Mouse (Mus musculus) adrenal gland, postnatal 10 days (tissue): Measurements from ENCODE around the gene Faf1. TPM values are rescaled to one million over a fixed set of nuclear protein-coding genes. Genes with fewer than 3 reads are reported as not detected.

Experiments used
- DNase-seq: peaks from one replicate; pipeline ENCODE4 v3.0.0; 2021; ENCODE audit warnings: mixed read lengths
- total RNA-seq, 2 experiments: library from RNA; stranded (reverse); gene quantifications; 2 replicates each; pipeline ENCODE4 v1.2.3; 2021

Gene Faf1
- total RNA-seq, 2 experiments from 2014 or later = 25.0 to 29.5 TPM

DNA sequence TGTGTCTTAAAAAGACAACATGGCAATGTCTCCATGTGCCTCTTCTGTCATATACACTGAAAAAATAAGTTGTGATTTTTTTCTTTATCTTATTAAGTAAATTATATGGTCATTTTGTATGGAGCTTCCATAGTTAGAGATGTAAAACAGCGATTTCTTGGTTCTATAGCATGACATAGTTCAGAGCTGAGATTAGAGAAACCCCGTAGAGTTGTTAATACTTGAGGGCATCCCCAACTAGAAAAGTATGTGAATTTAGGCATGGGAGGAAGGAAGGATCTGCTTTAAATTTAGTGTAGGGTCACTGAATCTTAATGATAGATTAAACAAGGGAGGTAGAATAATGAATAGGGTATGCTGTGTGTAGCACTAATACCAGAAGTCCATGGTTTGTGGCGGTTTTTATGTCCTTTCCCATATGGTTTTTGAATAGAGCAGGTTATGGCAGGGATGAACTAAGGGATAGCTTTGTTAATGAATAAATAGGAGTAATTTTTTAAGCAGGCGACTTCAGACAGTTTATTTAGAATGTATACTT is 106.3 kb downstream of the Faf1 start:
- no peak for DNase-seq

DNA sequence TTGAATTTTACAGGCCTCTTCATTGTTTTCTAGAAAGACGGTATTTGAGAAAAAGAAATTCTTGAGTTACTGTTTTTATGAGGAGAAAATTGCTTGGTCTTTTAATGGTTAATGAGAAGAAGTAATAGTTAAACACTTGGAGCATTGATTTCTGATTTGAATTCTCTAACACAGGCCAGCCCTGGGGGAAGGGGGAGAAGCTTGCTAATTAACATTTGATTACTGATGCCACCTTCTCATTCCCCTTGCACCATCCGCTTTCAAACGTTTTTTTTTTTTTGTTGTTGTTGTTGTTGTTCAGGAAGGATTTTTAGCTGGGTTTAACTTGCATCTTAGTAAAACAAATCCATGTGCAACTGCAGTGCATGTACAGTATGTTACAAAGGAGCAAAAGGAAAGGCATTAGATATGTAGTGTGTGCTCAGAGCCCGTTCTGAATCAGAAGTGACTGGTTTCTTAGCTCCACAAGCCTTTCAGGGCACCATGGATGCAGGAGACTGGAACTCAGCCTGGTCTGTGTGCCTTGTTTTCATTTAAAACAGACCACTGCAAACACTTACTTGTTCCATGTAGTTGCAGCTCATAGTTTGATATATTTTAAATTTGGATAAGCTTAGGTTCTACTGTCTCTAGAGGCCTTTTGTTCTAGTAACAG is 113.1 kb downstream of the Faf1 start:
- DNase-seq = no peak

DNA sequence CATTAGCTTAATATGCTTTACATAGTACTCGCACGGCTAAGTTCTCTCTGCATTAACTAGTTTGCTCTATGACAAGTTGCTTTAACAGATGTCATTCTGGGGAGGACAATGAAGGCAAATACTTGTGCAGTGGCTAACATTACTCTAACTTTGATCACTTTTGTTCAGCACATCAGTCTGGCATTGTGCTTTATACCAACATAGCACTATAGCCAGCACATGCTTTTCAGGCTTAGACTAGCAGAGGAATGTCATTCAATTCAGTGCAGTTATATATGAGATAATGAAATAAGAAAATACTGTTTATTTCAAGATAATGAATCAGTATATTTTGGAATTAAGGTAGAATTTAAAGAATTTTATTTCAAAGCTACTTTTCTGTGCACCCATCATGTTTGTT is 115.9 kb downstream of the Faf1 start:
- no peak for DNase-seq

DNA sequence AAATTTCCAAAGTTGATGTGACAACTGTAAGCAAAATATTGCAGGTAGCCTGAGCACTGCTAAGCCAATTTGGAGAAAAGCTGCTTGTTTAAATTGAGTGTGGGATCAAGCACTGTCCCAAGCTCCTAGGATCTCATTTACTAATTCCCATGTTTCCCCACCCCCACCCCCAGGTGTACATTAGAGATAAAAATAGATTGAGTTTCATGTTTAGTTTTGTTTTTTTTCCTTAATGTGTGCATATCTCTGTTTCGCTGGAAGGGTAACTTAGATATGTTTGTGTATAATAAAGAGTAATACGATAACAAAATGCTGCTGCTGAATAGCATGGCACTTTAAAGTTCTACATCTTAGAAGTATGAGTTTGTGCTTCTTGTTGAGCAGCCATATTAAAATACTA is 116.7 kb downstream of the Faf1 start:
- DNase-seq = no peak

DNA sequence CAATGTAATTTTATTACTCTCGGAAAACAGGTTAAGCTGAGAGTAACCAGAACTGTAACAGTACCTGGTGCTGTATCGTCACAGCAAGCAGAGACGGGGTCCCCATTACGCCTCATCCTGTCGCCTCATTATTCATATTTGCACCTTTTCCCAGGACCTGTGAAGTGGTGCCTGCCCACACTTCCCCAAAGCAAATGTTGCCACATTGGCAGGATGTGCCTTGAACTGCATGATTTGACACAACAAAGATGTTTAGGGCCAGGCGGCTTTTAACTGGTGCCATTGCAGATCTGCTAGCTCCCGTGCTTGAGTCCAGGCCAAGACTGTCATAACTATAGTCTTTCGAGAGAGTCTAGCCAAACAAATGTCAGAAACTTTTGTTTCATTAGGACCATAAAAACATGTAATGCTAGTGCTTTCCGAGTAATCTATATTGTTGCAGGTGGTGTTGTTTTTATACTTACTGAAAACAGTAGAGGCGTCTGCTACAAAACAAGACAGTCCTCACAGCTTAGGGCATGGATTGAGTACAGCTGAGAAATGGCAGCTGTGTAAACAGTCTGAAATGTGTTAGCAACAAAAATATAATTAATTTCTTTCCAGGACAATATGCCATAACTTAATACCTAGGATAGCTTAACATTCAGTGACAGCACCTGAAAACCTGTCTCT is 121.3 kb downstream of the Faf1 start:
- DNase-seq = peak; percentile 2

DNA sequence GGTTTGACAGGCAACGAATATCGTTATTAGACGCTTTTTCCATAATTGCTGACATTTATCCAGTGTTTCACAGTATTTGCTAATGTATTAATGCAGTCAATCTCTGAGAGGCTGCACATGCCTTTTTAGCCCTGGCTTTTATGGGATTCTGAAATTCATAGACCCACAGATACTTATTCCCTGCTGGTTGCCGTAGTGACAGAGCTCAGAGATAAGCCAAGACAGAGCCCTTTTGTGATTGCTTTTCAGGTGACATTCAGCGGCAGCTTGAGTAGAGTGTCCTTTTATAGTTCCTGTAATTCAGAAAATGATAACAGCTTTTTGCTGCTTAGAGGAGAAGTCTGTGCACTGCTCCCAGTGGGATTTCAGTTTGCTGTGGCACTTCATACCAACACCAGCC is 130.0 kb downstream of the Faf1 start:
- no peak for DNase-seq

DNA sequence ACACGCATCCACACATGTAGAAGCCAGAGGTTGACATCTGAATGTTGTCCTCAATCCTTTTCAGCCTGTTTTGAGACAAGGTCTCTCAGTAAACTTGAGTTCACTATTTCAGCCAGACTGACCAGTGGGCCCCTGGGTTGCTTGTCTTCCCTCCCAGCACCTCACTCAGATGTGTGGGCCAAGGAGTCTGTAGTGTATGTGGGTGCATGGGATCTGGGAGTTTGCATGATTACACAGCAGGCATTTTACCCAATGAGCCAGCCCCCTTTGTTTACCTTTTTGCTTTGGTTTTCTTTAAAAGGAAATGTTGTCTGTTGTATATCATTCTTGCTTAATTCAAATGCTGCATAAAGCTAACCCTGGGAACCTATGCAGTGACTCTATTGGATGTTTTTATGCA is 138.8 kb downstream of the Faf1 start:
- DNase-seq = no peak

DNA sequence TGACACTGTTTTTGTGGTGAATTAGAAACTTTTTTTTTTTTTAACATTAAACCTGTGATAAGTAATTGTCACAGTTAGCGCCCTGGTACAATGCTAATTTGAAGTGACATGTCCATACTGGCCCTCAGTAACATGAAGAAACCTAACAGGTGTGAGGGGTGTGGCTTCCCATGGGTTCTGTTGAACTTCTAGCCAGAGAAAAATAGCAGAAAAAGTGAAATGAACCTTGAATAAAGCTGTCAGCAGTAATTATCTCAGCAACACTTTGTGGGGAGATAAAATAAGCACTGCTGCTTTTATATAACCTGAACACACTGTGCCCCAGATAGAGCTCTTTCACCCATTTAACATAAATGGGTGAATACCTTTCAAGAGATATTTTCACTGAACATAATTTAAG is 139.2 kb downstream of the Faf1 start:
- no peak for DNase-seq

DNA sequence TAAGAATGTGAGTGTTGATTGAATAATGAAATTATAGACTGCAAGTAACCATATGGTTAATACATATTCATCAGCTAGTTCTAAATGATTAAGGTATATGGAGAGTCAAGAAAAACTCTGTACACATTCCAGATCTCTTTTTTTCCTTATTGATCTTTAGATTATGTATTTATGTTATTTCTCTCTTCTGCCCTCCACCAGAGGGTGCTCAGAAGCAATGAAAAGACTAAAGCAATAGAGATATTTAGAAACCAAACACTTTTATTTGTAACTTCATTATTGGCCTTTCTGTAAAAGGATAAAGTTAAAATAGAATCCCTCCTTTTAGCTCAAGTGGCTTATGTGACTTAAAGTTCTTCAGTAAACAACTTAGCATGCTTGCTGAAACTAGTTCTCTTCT is 143.1 kb downstream of the Faf1 start:
- no peak for DNase-seq

DNA sequence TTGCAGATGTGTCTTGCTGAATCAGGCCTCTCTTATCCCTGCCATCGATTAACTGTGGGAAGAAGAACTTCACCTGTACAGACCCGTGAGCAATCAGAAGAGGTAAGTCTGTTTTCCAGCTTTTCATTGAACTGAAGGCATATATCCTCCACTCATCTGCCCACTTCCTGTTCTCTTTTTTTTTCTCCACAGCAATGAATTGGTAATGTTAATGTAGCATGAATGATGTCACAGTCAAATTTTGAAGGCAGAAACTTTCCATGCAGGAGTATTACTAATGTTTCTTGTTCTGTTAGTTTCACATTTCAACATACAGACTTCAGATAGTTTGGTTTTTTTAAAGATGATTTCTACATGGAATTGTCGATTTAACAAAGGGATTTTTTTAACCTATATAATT is 153.4 kb downstream of the Faf1 start:
- no peak for DNase-seq

DNA sequence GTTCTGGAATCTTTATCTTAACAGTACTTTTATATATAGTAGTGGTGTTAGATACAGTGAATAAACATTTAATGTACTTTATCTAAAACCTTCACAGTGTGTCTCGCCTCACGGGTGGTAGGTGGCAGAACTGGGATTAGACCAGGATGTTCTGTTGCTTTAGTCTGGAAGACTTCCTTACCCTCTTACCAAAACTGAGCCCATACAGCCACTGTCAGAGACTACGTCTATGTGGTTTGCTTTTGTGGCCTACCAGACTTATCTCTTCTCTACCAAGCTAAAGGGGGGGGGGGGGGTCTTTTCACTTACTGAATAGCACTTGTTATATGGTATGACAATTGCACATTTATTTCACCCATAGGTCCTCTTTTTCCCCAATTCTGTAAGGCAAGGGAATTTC is 181.5 kb downstream of the Faf1 start:
- no peak for DNase-seq

DNA sequence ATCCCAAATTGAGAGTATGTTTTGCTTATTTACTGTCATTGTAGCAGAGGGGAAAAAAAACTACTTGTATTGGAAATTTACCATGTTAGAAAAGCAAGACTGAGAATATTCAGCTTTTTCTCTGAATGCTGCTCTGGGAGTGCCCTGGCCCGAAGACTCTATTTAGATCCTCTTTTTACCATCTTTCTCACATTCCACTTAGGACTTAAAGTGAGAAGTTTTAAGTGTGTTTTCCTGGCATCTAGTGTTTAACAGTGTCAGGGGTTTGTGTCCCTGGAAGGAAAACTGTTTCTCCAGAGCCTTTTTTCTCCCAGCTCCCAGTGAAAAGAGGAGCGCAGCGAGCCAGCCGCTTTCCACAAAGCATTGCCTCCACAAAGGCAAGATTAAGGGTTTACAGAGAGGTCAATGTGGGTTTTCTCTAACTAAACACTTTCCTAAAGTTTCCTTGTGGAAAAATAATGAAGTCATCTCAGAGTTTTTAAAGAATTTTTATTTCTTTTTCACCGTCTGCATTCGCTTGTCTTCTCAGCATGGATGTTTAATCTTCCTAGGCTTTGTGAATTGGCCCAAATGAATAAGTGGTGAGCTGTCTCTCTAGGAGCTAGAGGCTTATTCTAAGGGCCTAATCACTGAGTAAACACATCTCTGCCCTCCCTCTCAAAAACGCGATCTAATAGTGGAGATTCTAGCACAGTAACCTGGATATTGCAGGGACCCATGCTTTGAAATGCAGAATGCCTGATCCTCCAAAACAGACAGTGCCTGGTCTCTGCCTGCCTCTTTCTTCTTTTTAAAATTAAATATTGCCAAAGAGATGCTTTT is 182.4 kb downstream of the Faf1 start:
- DNase-seq = no peak

DNA sequence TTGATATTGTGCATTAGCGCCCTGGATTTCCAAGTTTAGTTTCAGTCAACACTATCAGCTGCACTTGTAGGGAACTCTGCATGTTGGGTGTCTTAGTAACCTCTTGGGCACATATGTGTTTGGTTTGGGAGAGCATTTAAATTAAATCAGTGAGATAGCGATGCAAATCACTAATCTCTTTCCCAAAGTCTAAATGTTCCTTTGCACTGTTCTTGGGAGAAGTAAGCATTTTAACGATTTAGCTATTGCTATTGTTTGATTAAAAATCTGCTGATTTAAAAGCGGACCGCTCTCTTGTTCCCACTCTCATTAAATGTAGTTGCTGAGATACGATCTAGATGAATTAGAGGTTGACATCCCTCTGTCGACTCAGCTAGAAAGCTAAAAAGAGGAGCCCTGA is 183.0 kb downstream of the Faf1 start:
- no peak for DNase-seq

DNA sequence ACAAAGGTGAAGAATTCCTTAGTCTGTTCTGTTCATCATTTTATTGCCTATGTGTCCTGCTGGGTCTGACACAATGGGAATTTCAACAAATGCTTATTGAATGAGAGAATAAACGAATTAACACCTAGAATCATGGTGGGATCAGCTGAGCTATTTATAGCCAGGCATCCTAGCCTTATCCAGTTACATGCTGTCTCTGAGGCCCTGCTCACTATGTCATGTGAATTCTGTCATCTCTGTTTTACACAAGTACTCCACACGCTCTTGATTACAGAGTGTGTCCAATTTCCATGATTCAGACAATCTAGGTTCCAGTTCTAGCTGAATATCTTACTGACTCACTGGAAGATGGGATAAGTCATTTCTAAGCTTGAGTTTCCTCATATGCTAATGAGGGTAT is 183.9 kb downstream of the Faf1 start:
- no peak for DNase-seq

DNA sequence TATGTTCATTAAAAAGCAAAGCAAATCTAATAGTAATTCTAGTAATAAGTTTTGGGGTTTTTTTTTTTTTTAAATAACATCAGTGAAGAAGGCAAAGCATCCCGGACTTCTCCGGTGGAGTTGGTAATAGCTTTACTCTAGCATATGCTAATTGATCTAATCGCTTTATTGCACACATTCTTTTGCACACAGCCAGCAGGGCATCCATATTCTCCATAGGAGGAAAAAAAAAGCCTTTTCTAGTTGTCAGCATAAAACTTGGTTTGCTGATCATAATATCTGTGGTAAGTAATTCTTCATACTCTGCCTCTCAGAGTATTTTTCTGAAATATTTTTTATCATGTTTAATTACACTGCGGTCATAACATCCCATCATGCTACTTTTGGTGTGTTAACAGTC is 185.9 kb downstream of the Faf1 start:
- DNase-seq = no peak

DNA sequence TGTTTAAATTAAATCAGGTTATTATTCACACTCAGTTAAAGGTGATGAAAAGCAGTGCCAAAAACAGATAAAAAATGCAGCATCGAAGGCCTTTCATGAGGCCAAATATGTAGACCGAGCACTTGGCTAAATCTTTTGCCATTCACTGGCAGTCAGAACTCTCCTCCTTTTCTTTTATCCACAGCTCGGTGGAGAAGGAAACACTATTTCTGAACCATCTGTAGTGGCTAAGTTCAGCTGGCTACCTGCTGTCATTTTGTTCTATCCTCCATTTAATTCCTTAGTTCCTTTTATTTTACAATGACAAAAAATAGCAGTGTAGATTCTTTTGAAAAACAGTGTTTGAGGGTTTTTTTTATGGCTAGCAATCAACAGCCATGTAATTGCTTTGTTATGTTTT is 186.6 kb downstream of the Faf1 start:
- DNase-seq = no peak

DNA sequence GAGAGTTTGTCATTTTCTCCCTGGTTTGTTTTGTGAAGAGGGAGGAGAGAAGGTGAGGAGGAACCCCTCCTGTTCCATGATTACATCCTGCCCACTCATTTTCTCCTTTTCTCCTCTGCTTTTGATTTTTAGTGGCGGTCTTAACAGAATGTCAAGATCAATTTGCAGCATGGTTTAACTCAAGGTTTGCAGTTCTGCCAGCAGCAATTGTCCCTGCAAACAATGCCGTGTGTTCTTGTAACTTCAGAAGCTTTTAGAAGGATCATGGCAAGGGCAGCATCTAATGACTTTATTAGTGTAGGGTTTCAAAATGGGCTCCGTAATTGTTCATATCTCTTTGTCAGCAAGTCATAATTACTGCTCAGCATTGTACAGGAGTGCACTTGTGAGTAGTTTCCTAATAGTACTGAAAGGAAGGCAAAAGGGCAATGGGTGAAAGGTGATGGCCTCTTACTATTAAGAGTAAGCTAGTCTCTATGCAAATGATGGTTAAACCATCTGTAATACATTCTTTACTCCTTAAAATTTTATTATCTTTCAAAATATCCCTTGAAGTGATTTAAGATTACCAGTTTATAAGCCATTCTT is 192.6 kb downstream of the Faf1 start:
- DNase-seq = no peak

DNA sequence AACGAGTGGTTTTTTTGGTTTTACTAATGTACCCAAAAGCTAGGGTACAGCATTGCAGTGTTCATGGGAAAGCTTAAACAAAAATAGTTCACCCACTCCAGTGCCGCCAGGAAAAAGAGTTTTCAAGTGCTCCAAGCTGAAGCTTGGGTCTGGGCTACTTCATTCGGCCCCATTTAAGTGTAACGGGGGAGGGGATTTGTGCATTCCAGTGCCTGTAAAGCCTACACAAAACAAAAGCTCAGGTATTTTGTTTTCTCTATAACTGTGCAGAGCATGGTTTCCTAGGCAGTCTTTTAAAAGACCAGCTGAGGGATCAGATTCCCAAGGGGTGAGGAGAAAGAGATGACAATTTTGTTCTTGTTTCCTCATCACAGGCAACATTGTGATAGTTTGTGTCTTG is 207.9 kb downstream of the Faf1 start:
- DNase-seq = no peak

DNA sequence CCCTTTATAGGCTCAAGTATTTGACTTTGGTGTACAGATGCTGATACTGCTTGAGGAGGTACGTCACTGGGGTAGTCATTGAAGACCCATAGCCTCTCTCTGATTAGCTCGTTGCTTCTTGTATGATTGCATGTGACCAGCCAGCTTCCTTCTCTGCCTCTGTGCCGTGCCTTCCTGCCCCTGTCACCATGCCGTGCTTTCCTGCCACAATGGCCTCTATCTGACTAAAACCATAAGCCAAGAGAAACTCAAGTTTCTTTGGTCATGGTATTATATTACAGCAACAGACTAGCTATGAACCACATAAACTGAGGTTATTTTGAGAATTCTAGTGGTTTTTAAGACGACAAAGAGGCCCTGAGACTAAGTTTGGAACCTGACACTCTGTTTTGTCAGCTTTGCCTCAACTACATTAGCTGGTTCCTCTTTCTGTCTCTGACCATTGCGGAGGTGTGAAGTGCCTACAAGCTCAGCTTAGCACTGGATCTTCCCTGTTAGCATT is 211.5 kb downstream of the Faf1 start:
- DNase-seq = no peak

DNA sequence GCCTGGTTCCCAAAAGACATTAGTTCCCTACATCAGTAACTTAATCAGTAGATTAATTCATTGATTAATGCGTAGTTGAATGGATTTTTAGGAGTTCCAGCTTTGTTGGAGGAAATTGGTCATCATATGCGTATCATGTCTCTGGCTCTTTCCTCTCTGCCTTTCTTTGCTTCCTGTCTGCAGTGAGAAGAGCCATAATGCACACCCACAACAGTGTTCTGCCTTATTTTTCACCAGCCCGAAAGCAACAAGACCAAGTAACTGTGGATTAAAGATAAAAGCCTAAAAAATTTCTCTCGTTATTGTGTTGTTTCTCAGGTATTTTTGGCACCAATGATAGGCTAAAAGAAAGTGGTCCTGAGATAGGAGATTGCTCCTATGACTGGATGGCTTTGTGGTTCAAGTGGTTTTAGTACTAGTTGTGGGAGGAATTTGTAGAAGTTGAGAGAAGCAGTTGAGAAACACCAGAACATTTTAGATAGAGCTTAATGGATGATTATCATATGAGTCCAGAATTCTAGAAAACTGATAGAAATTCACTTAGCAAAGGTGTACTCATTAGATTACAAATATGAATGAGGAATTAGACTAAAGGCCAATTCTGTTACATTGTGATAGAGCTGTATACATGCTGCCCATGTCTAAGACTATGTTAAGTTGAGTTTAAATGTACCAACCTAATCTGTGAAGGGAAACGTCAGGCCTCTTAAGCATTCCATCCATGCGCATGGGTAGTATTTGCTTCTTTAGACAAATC is 221.6 kb downstream of the Faf1 start:
- no peak for DNase-seq

DNA sequence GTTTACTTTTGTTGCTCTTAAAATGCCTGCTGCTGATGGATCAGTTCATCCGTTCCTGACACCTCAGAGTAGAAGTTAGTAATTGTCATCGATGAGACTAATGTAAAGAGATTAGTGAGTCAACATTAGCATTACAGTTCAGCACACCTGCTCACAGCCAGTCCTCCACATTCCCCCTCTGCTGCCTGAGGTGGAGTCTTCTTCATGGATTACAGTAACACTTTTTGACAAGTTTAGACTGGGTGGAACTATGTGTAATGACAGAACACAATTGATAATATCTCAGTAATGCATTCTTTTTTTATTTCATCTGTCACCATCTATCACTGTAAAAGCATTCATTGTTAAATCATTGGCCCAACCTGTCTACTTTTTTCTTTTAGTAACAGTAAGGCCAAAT is 224.7 kb downstream of the Faf1 start:
- no peak for DNase-seq

DNA sequence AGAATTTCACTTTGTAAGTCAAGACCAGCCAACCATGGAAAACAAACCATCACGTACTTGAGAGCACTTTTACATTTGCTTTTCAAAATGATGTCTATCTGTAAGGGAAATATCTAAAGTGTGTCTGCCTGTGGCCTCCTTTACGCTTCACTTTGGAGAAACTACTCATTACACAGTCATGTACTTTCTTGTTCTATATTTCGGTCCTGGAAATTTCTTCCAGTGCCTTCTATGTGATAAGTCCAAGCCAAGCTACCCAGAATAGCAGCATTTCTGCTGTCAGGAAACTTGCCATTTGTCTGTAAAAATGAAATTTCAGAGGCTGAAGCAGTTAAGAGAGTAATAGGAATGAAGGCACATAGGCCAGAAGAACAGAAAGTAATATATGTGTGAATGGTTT is 228.1 kb downstream of the Faf1 start:
- no peak for DNase-seq
